Mouse (Mus musculus) cerebellum, adult 2 months (tissue): ENCODE measurements around the gene Ehmt2. TPM values are rescaled to one million over a fixed set of nuclear protein-coding genes. Genes with fewer than 3 reads are reported as not detected.
A peak's percentile ranks its signal among the peaks of the same experiment; 100 is the strongest.

Experiments used
- DNase-seq, 2 experiments: peaks; one replicate each; pipeline ENCODE4 v3.0.0; 2021
- H3K27ac ChIP-seq: fragments of 200-500 bp; 2 replicates; pipeline ENCODE4 v1.5.1; 2012; ENCODE audit warnings: low read length, control low read depth, inconsistent platforms; ENCODE audit not compliant: insufficient read depth
- H3K27me3 ChIP-seq: fragments of 200-500 bp; 2 replicates; pipeline ENCODE4 v1.6.1; 2012; ENCODE audit warnings: inconsistent platforms, mild to moderate bottlenecking, low read length, moderate library complexity; ENCODE audit not compliant: control insufficient read depth, insufficient read depth
- H3K4me1 ChIP-seq: fragments of 200-500 bp; 2 replicates; pipeline ENCODE4 v1.6.1; 2011; ENCODE audit warnings: low read length; ENCODE audit not compliant: control insufficient read depth, insufficient read depth
- H3K4me3 ChIP-seq: fragments of 200-500 bp; replicated peaks from 2 replicates; pipeline ENCODE3; 2011; ENCODE audit warnings: mild to moderate bottlenecking, low read depth, low read length, control low read depth; ENCODE audit not compliant: insufficient read depth
- CTCF ChIP-seq: fragments of 200-500 bp; IDR thresholded peaks from 2 replicates; pipeline ENCODE4 v1.5.1; 2011; ENCODE audit warnings: low read depth, mild to moderate bottlenecking, control low read depth, low read length, moderate library complexity, borderline replicate concordance; ENCODE audit not compliant: insufficient read depth
- POLR2A ChIP-seq: fragments of 200-500 bp; IDR thresholded peaks from 2 replicates; pipeline ENCODE4 v1.6.1; 2011; ENCODE audit warnings: low read length, control low read depth, borderline replicate concordance; ENCODE audit not compliant: insufficient read depth
- WGBS: fragments of 180-500 bp; shearing (Covaris S2); methylation state at CpG from one replicate; pipeline ENCODE4 v1.1.7; 2018; 5-methylcytosine and 5-hydroxymethylcytosine counted together
- polyA plus RNA-seq: library from polyadenylated mRNA; depleted of rRNA; stranded (reverse); fragments of >200 nt; gene quantifications from 2 replicates; pipeline ENCODE4 v1.2.3, GENCODE M21; 2012

Gene Ehmt2
- polyA plus RNA-seq, 1 experiment = 174 TPM

GRCm38 (mm10) chr17:34915410-34915831, 17.2 kb downstream of the Ehmt2 start:
- DNase-seq = no peak
- Histone ChIP-seq H3K27ac (no peak overlapping the region), H3K4me3 (no peak overlapping the region), H3K27me3 (no peaks in the 10 kb centered on the region), H3K4me1 (0 out of 2 replicates have a peak, but pooled peaks cover 4% of the 10 kb centered on the region)
- peak; percentile 4; the same call in 1 of the 2 replicates for TF ChIP-seq CTCF
- TF ChIP-seq POLR2A = no peak
- WGBS = 29% methylated on average over 11 of the region's 11 CpGs

- TF ChIP-seq POLR2A (no peak), CTCF (no peak)
- Histone ChIP-seq H3K27me3 (no peaks in the 10 kb centered on the region), H3K4me1 (no peaks in the 10 kb centered on the region), H3K4me3 (no peak overlapping the region), H3K27ac (no peak overlapping the region)
- DNase-seq = no peak
- 78% methylated on average over 5 of the region's 5 CpGs for WGBS
Measured at GRCm38 (mm10) chr17:34916316-34916715, 18.0 kb downstream of the Ehmt2 start.

GRCm38 (mm10) chr17:34917188-34917587, 18.9 kb downstream of the Ehmt2 start:
- no peaks in the 10 kb centered on the region for H3K27me3 ChIP-seq
- H3K27ac ChIP-seq = no peak overlapping the region
- TF ChIP-seq POLR2A (no peak), CTCF (no peak)
- no peak overlapping the region for H3K4me3 ChIP-seq
- 67% methylated on average over 9 of the region's 9 CpGs for WGBS
- no peak for DNase-seq
- no peaks in the 10 kb centered on the region for H3K4me1 ChIP-seq

GRCm38 (mm10) chr17:34922939-34923338, 24.7 kb downstream of the Ehmt2 start:
- Histone ChIP-seq H3K4me1 (no peaks in the 10 kb centered on the region), H3K27ac (no peak overlapping the region), H3K4me3 (no peak overlapping the region), H3K27me3 (no peaks in the 10 kb centered on the region)
- DNase-seq = no peak
- 47% methylated on average over 6 of the region's 6 CpGs for WGBS
- TF ChIP-seq POLR2A (no peak), CTCF (no peak)

- WGBS = 57% methylated on average over 5 of the region's 5 CpGs
Measured at GRCm38 (mm10) chr17:34924258-34924657, 26.0 kb downstream of the Ehmt2 start.

GRCm38 (mm10) chr17:34927306-34928019, 29.2 kb downstream of the Ehmt2 start:
- DNase-seq = no peak
- no peaks in the 10 kb centered on the region for H3K27me3 ChIP-seq
- no peak for TF ChIP-seq CTCF
- no peak for TF ChIP-seq POLR2A
- H3K4me1 ChIP-seq = no peaks in the 10 kb centered on the region; the same call in 1 of the 2 replicates
- H3K27ac ChIP-seq = no peak overlapping the region
- 77% methylated on average over 18 of the region's 18 CpGs for WGBS
- H3K4me3 ChIP-seq = no peak overlapping the region

More at GRCm38 (mm10) chr17:34924258-34924657, 26.0 kb downstream of the Ehmt2 start:
- H3K4me3 ChIP-seq = no peak overlapping the region
- no peaks in the 10 kb centered on the region for H3K27me3 ChIP-seq
- no peaks in the 10 kb centered on the region for H3K4me1 ChIP-seq
- TF ChIP-seq POLR2A (no peak), CTCF (no peak)
- no peak for DNase-seq
- no peak overlapping the region for H3K27ac ChIP-seq

GRCm38 (mm10) chr17:34928841-34929240, 30.6 kb downstream of the Ehmt2 start:
- no peak for TF ChIP-seq CTCF
- no peak for TF ChIP-seq POLR2A
- H3K4me3 ChIP-seq = no peak overlapping the region
- no peak overlapping the region for H3K27ac ChIP-seq

More at GRCm38 (mm10) chr17:34928841-34929240, 30.6 kb downstream of the Ehmt2 start:
- H3K27me3 ChIP-seq = no peaks in the 10 kb centered on the region
- 67% methylated on average over 4 of the region's 4 CpGs for WGBS
- H3K4me1 ChIP-seq = no peaks in the 10 kb centered on the region; the same call in 1 of the 2 replicates
- DNase-seq = no peak
